Mouse (Mus musculus) spleen, adult 2 months (tissue): ENCODE measurements around the gene Tm4sf5. TPM values are rescaled to one million over a fixed set of nuclear protein-coding genes. Genes with fewer than 3 reads are reported as not detected.

Experiments
- DNase-seq, 2 experiments: peaks; one replicate each; pipeline versions ENCODE4 v3.0.0 to v3.0.0-alpha.2; 2012 to 2021; ENCODE audit warnings: low spot score in 2 of 2, low read depth in 1 of 2
- H3K27ac ChIP-seq: fragments of 200-500 bp; 2 replicates; pipeline ENCODE4 v1.5.1; 2012; ENCODE audit warnings: low read length, inconsistent platforms; ENCODE audit not compliant: insufficient read depth
- H3K27me3 ChIP-seq: fragments of 200-500 bp; 2 replicates; pipeline ENCODE4 v1.6.1; 2012; ENCODE audit warnings: mild to moderate bottlenecking, moderate library complexity, low read length, inconsistent platforms; ENCODE audit not compliant: control insufficient read depth, insufficient read depth
- H3K36me3 ChIP-seq: fragments of 200-500 bp; 2 replicates; pipeline ENCODE4 v1.6.1; 2012; ENCODE audit warnings: mild to moderate bottlenecking, low read length, inconsistent platforms; ENCODE audit not compliant: control insufficient read depth, insufficient read depth
- H3K4me1 ChIP-seq: fragments of 200-500 bp; 2 replicates; pipeline ENCODE4 v1.6.1; 2011; ENCODE audit warnings: inconsistent platforms; ENCODE audit not compliant: control insufficient read depth, insufficient read depth, insufficient read length
- H3K4me3 ChIP-seq: fragments of 200-500 bp; 2 replicates; pipeline ENCODE4 v1.5.1; 2011; ENCODE audit warnings: mild to moderate bottlenecking, inconsistent platforms; ENCODE audit not compliant: insufficient read depth, insufficient read length; ENCODE audit errors: extremely low read depth
- CTCF ChIP-seq: fragments of 200-500 bp; IDR thresholded peaks from 2 replicates; pipeline ENCODE4 v1.5.1; 2011; ENCODE audit warnings: mild to moderate bottlenecking, inconsistent platforms; ENCODE audit not compliant: insufficient read depth, insufficient read length, insufficient replicate concordance; ENCODE audit errors: extremely low read depth
- POLR2A ChIP-seq: fragments of 200-500 bp; IDR thresholded peaks from 2 replicates; pipeline ENCODE4 v1.6.1; 2011; ENCODE audit warnings: low read depth, low read length, inconsistent platforms
- WGBS: fragments of 180-500 bp; shearing (Covaris S2); methylation state at CpG from one replicate; pipeline ENCODE4 v1.1.7; 2018; 5-methylcytosine and 5-hydroxymethylcytosine counted together
- polyA plus RNA-seq: library from polyadenylated mRNA; depleted of rRNA; stranded (reverse); fragments of >200 nt; gene quantifications from 2 replicates; pipeline ENCODE4 v1.2.3, GENCODE M21; 2012

Gene Tm4sf5
- polyA plus RNA-seq, 1 experiment: 1.3 TPM

DNA sequence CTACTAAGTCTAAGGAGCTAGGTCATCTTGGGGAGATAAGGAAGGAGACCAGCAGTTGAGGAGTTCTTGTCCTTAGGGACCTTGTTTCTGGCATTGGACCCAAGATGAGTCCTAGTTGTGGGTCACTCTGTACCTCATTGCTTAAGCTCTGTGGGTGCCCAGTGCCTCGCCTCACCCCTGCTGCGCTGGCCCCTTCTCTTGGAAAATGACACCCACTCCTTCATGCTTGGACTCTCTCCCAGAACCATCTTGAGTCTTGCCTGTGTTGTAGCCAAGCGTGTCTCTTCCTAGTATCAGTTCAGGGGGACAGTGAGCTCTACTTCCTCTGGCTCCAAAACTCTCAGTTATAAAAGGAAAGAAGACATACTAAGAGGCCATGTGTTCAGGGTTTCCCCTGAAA is 15.9 kb upstream of the Tm4sf5 start:
- 68% methylated on average over 3 of the region's 3 CpGs for WGBS
- H3K36me3 ChIP-seq: no peaks in the 10 kb centered on the region
- H3K27ac ChIP-seq: peak overlapping the region; percentile 68
- H3K27me3 ChIP-seq: no peaks in the 10 kb centered on the region
- H3K4me1 ChIP-seq: no peaks in the 10 kb centered on the region
- no peak for DNase-seq
- TF ChIP-seq POLR2A (no peak), CTCF (no peak)
- H3K4me3 ChIP-seq: no peak overlapping the region

DNA sequence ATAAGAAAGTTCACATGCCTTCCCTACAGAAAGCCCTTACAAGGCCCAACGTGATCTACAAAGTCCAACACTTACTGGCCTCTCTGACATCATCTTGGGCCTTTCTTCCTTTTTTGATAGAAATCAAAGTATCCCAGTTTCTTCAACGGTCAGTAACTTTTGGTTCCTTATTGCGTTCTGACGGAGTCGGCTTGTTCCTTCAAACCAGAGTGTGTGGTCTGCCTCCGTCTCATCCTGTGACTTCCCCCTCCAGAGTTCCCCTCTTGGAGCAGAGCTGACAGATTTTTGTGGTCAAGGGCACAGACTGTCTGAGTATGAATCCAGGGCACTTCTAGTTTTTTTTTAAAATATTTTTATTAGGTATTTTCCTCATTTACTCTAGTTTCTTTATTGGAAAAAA is 15.4 kb upstream of the Tm4sf5 start:
- DNase-seq: no peak
- peak overlapping the region; percentile 68; the same call in 1 of the 2 replicates for H3K27ac ChIP-seq
- H3K4me1 ChIP-seq: no peaks in the 10 kb centered on the region
- no peak overlapping the region for H3K4me3 ChIP-seq
- no peaks in the 10 kb centered on the region for H3K27me3 ChIP-seq
- 11% methylated on average over 6 of the region's 6 CpGs for WGBS
- TF ChIP-seq CTCF (no peak), POLR2A (no peak)
- no peaks in the 10 kb centered on the region for H3K36me3 ChIP-seq

DNA sequence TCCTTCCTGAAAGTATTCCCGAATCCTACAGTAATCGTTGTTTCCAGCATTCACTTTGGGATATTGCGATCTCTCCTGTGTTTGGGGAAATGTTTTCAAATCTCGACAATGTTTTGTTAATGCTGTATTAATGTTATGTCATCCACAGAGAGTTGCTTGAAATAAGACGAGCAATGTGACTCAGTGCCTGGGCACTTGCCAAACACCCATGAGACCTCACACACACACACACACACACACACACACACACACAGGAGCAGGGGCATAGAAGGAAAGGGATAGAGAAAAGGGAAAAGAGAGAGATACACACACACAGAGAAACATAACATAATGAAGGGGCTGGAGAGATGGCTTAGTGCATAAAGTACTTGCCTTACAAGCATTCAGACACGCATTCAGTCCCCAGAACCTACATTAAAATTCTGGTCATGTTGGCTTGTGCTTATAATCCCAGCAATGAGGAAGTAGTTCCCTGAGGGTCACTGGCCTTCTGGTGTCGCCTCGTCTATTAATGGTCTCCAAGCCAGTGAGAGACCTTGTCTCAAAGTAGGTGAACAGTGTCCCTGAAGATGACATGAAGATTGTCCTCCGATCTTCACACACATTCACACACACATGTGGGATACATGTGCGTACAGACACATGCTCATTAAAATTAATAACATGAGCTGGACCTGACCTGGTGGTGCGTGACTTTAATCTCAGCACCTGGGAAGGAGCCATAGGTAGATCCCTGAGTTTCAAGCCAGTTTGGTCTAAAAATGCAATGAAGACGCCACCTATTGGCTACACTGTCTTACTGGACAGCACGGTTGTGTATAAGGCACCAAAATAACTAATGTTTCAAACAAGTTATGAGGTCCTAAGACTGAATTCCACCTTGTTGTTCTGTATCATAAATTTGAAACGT is 5.2 kb upstream of the Tm4sf5 start:
- no peak for DNase-seq
- H3K27me3 ChIP-seq: no peaks in the 10 kb centered on the region
- no peak overlapping the region for H3K4me3 ChIP-seq
- TF ChIP-seq CTCF: no peak
- TF ChIP-seq POLR2A: no peak
- 69% methylated on average over 14 of the region's 14 CpGs for WGBS
- no peaks in the 10 kb centered on the region for H3K36me3 ChIP-seq
- no peaks in the 10 kb centered on the region for H3K4me1 ChIP-seq
- H3K27ac ChIP-seq: no peak overlapping the region

DNA sequence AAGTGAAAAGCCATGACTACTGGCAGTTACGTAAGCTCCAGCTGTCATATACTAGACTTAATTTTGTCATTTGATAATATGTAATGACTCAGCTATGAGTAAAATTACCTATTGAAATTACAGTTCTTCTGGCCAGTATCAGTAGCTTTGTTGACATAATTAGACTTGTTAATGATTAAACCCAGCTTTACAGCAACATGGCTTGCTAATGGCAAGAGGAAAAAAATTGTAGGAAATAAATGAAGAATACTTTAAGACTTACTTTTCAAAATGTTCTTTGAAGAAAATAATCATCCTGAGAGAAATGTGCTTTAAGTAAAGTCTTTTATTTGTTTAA is 4.6 kb upstream of the Tm4sf5 start:
- Histone ChIP-seq H3K4me3 (no peak overlapping the region), H3K27me3 (no peaks in the 10 kb centered on the region), H3K27ac (no peak overlapping the region), H3K4me1 (no peaks in the 10 kb centered on the region), H3K36me3 (no peaks in the 10 kb centered on the region)
- no peak for TF ChIP-seq CTCF
- TF ChIP-seq POLR2A: no peak
- 95% methylated on average over 1 of the region's 1 CpGs for WGBS
- DNase-seq: no peak

DNA sequence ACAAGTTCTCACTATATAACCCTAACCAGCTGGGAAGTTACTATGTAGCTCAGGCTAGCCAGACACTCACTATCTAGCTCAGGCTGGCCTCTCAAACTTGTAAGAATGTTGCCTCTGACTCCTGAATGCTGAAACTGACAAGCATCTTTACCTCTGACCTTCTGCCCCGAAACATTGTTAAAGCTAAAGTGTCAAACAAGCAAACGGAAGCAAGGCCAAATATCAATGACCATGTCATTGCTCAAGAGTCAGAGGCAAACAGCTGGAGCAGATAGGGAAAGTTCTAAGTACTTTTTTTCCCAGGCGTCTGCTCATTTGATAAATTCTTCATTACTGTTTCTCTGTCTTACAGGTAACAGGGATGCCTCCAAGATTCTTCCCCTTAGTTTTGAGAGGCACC is 3.0 kb upstream of the Tm4sf5 start:
- H3K36me3 ChIP-seq: no peaks in the 10 kb centered on the region
- H3K27ac ChIP-seq: no peak overlapping the region
- H3K4me3 ChIP-seq: no peak overlapping the region
- H3K4me1 ChIP-seq: no peaks in the 10 kb centered on the region
- no peaks in the 10 kb centered on the region for H3K27me3 ChIP-seq
- no peak for DNase-seq
- no peak for TF ChIP-seq POLR2A
- no peak for TF ChIP-seq CTCF
- 80% methylated on average over 3 of the region's 3 CpGs for WGBS

DNA sequence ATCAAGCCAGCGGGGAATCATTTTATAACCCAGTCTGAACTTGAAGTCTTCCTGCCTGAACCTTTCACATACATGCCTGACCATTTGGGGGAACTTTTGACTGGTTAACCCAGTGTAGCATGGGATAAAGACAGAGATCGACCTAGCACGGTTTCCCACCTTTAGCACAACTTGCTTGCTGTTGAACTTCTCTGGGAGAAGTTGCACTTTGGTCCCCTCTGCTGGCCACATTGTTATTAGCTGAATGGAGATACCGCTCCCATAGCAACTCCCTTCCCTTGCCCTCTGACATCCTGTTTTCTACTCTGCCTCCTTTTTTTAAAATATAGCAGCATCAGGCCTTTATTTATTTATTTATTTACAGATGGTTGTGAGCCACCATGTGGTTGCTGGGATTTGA is 1.3 kb downstream of the Tm4sf5 start:
- 25% methylated on average over 4 of the region's 4 CpGs for WGBS
- peak; percentile 55 to 79 for DNase-seq
- H3K27ac ChIP-seq: no peak overlapping the region
- no peaks in the 10 kb centered on the region for H3K27me3 ChIP-seq
- H3K4me1 ChIP-seq: no peaks in the 10 kb centered on the region
- TF ChIP-seq CTCF (peak; percentile 54; the same call in 1 of the 2 replicates), POLR2A (no peak)
- H3K36me3 ChIP-seq: no peaks in the 10 kb centered on the region
- H3K4me3 ChIP-seq: no peak overlapping the region

DNA sequence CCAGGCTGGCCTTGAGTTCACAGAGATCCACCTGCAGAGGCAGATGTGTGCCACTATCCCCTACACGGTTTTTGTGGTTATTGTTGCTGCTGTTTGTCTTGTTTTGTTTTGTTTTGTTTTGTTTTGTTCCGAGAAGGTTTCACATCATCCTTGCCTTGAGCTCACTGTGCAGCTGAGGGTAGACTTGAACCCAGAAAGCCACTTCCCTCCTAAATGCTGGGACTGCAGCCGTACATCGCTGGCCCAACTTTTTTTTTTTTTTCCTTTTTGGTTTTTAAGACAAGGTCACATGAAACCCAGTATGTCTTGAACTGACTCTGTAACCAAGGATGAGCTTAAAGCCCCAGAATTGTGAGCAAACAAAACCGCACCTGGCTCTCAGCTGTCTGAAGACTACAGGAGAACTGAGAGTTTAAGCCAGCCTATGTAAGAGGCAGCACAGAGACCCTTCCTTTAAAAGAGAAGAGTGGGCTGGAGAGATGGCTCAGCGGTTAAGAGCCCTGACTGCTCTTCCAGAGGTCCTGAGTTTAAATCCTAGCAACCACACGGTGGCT is 2.0 kb downstream of the Tm4sf5 start:
- WGBS: 75% methylated on average over 7 of the region's 7 CpGs
- H3K27ac ChIP-seq: no peak overlapping the region
- no peak overlapping the region for H3K4me3 ChIP-seq

More for the DNA sequence above, 2.0 kb downstream of the Tm4sf5 start:
- H3K4me1 ChIP-seq: no peaks in the 10 kb centered on the region
- H3K27me3 ChIP-seq: no peaks in the 10 kb centered on the region
- H3K36me3 ChIP-seq: no peaks in the 10 kb centered on the region
- no peak for DNase-seq
- TF ChIP-seq POLR2A (no peak), CTCF (no peak)
